Mouse (Mus musculus) cerebellum, adult 9-10 months (tissue): Measurements from ENCODE around the gene Elk4.
A peak's percentile ranks its signal among the peaks of the same experiment; 100 is the strongest.

ENCODE experiments used
- DNase-seq: peaks from one replicate; pipeline ENCODE4 v3.0.0; 2022

Gene Elk4

DNA sequence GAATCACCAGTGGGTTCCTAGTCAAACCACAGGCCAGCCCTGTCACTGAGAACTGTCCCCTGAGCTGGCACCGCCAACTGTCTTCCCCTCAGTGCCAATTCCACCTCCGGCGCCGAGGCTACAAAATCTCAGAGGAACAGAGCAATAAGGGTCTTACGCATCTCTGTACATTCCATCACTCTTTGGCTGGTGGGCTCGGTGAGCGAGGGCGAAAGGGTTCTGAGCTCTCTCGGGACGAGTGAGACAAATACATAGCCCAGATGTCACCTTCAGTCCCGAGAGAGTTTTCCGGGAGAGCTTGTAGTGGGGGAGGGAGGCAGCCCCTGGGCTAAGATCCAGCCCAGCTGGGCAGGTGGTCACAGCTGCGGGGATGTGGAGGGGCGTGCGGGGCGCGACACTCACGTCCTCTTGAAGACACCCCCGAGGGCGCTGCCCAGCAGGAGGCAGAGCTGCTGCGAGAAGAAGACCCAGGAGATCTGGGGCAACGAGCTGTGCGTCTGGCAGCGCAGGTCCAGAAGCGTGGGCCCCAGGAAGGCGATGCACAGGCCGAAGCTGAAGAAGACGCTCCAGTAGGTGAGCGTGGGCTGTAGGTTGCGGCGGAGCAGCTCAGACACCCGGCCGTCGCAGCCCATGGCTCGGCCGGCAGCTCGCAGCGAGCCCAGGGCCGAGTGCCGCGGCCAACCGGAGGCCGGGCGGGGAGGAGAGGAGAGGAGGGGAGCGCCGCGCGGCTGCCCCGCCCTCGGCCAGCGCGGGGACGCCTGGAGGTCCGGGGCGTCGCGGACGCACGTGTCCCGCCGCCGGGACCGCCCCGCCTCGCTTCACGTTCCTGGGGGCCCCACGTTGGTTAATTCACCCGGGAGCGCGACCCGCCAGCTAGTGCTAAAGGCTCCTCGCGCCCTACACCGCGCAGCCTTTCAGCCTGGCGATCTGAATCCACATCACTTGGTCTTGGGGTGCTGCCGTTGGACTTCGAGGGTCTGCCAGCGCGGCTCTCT, 60.2 kb downstream of the Elk4 start, which contains the start of gene Mfsd4a:
Mfsd4a (minus strand) TSS at position 802 of the 995 bp plus-strand sequence.
- peak; percentile 72 for DNase-seq

- DNase-seq: no peak
Observed at GRCm38 (mm10) chr1:132069436-132069835, 62.0 kb downstream of the Elk4 start.

DNA sequence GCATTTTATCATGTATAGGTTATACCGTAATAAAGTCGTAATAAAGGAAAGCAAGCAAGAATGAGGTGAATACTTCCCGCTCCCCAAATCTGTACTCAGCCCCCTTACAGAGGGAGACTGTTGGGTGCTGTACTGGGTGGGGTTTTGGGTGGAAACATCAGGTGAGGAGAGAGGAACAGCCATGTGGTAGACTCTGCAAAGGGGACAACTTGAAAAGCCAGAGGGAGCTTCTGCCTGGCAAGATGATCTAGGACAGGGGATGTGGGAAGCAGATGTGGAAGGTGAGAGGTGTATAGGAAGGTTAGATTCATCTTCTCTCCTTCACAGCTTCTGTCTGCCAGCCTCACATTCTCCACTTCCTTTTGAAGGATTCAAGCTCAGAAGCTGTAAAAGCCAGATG, 63.3 kb downstream of the Elk4 start:
- DNase-seq: no peak

DNA sequence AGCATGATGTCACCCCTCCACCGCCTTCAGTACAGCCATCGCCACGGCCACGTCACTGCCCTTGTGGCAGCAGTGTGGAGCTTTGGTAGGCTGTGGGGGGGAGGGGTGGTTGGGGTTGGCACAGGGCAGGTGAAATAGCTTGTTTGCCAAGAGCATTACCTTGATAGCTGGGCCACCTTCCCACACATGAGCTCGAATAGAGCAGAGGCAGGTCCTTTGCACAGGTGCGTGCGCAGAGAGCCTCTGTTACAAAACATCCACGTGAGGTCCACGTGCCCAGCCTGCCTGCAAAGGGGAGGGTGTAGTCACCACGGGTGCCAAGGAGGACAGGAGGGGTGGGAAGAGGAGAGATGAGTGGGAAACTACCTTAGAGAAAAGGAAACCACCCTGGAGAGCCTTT, 68.2 kb downstream of the Elk4 start:
- no peak for DNase-seq

GRCm38 (mm10) chr1:132078413-132078812, 71.0 kb downstream of the Elk4 start:
- no peak for DNase-seq
